Mouse (Mus musculus) thymus, postnatal 14 days (tissue): ENCODE data around the gene Gm20425.

Source experiments
- DNase-seq: peaks from one replicate; pipeline ENCODE4 v3.0.0; 2021

Gene Gm20425

DNA sequence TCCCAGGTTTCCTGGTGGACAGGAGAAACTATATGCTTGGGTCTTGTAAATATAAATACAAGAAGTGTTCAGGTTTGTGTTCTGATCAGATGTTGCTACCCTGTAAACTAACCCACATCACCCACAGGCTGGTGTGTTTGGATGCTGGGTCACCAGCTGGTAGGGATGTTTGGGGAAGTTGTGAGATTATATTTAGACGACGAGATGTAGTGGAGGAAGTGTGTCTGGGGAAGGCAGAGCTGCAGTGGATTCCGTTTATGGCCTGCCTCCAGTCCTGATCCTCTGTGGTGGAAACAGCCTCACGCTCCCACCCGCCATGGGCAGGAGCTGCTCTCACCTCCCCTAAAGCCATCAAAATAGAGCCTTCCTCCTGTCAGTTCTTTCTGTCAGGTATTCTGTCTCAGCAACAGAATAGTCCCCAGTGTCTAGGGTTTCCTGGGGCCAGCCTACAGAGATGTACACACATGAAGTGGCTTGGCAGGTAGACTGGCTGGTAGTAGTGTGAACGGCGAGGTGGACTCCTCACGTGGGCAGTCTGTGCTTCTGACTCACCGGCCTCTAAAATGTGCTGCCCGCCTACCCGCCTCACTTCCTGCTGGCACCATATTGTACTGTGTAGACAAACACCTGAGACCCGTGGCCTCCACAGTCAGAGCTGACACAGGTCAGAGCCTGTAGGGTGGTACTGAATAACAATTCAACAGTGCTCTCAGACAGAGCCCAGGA is 80.9 kb downstream of the Gm20425 start:
- DNase-seq: no peak

DNA sequence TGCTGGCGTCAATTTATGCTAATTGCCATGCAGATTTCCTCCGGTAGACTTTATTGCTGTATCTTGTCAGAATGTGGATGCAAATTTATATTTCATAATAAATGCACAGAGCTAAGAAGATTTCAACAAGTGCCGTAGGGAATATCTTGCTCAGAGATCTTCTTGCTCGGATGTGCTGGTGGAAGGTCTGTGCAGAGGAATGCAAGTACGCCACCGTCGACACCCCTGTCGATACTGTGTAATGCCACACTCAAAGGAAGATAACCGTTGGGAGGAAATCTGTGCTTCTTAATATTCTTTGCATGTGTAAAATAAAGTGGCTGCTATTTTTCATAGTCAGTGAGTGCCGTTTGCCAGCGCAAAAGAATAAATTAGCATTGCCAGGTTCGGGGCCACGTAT is 83.0 kb downstream of the Gm20425 start:
- no peak for DNase-seq

DNA sequence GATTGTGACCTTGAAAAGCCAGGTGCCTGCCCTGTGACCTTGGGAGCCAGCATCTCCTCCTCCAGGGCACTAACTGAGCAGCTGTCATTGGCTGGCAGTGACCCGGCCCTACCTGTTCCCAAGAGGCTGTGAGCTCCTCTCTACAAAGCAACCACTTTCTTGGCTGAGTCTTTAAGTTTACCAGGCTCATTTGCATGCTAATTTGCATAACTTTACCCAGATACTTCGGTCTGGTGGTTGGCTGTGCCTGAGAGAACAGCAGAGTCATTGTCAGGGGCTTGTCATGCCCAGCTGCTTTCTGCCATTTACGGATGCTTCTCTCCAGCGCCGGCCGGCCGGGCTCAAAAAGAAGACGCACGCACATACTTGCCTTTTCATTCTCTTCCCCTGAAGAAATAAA is 83.4 kb downstream of the Gm20425 start:
- no peak for DNase-seq

DNA sequence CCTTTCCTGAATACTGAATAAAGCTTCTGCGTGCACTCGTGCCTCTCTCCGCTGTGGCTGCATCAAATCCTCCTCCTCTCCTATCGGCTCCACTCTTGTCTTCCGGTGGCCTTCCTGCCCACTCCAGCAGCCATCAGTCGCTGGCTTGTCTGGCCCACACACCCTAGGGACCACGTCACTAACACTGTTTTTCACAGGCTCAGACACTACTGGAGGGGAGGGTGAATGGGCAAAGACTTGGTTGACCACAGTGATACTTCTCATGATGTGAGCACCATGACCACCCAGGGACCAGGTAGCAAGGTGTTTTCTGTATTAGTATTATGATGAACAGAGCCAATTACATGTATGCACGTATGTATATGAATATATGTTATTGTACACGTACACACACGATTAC is 83.8 kb downstream of the Gm20425 start:
- no peak for DNase-seq

DNA sequence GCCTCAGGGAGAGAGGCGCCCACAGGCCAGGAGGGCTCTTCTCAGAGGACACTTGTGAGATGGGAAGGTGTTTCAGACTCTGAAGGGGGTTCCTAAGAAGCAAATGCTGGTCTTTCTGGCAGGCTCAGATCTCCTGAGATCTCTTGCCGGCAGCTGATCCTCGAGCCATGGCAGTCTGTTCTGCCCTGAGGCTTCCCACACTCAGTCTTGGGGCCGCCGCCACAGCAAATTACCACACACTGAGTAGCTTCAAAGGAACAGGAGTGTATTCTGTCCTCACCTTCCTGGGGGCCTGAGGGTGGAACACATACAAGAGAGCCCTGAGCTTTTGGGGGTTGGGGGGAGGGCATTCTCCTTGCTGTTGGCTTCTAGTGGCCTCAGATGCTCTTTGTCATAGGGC is 84.8 kb downstream of the Gm20425 start:
- no peak for DNase-seq

DNA sequence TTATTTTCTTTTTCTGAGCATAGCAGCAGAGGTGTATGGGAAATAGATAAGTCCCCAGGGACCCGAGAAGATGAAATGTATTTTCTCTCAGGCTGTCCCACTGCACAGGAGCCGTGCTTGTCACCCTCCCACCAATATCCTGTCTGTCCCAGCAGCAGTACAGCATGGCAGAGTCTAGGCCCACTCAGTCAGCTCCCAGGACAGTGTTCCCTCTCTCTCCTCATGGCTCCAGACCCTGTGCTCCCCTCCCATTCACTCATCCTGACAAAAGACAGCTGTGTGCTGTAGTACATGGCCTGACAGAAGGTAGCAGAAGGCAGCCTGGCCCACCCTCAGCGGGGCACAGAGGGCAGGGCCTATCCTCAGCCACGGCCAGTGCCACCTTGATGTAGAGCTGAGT is 86.2 kb downstream of the Gm20425 start:
- no peak for DNase-seq

DNA sequence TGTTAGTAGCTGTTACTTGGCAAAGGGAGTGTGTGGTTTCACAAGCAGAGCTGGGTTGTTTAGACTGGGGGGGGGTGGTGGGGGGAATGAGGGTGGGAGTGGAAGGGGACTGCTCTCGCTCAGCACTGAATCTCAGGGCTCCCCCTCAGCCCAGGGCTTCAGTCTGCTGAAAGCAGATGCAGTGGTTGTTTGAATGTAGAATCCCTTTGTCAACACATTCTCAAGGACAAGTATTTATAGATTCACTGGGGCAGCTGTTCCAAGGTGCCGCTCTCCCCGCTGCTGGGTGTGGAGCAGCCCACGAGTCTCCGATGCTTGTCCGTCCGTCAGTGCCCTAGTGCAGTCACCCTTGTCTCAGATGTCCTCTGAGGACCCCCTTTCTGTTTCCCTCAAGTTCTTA is 88.8 kb downstream of the Gm20425 start:
- DNase-seq: no peak

DNA sequence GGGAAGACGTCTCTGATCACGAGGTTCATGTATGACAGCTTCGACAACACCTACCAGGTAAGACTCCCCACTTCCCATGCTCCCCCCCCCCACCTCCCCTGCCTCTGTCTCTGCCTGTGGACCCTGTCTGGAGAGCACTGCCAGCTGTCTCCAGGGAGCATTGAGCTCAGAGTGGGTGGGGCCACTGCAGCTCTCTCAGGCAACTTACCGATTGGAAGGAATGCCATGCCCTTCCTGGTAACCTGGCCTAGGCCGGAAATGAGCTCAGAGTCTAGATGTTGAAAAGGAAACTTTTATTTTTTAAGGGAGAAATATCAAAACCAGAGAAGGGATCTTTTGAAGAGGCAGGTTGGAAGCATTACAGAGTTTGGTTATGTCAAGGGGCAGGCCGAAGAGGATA is 89.7 kb downstream of the Gm20425 start:
- no peak for DNase-seq
